Mouse (Mus musculus) small intestine, adult 2 months (tissue): ENCODE results near the gene Kctd14.

Experiments
- CTCF ChIP-seq: fragments of 200-500 bp; IDR thresholded peaks from 2 replicates; pipeline ENCODE4 v1.5.1; 2012; ENCODE audit warnings: low read depth, mild to moderate bottlenecking, control low read depth, inconsistent platforms, low read length, moderate library complexity, mixed read lengths; ENCODE audit not compliant: insufficient replicate concordance, insufficient read length; ENCODE audit errors: extremely low read depth
- POLR2A ChIP-seq: fragments of 200-500 bp; IDR thresholded peaks from 2 replicates; pipeline ENCODE4 v1.6.1; 2012; ENCODE audit warnings: low read depth, mild to moderate bottlenecking, control low read depth, inconsistent platforms, low read length, moderate library complexity

DNA sequence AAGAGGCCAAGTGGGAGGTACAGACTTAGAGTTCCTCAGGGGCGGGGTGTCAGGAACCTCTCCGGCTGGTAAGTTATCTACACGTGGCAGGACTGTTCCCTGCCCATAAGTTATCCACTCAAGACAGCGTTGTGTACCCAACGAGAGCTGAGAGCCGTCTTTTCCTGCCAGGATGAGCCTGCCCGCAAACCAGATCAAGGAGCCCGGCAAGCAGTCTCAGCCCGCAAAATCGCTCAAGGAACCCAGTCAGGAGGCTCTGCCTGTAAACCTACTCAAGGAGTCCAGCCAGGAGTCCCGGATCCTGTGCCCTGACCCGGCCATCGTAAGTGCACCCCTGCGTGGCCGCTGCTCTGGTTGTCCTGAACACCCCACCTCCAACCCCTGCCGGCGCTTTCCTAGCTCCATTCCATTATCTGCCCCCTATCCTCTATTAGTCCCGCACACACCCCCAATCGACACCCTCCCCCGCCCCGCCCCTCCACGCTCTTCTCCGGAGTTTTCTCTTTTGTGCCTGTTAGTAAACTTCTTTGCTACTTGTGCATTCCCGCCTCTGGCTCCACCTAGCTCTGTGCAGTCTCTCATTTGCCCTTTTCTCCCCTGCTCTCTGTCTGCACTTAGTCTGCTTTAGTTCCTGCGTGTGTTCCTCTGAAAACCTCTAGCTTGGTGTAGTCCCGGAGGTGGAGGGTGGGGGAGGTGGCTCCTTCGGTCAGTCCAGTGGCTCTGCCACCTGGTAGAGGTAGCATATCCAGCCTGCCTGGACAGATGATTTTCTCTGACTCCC, 2.2 kb downstream of the Kctd14 start:
- no peak for TF ChIP-seq CTCF
- TF ChIP-seq POLR2A, result no peak; the same call in 1 of the 2 replicates
